Mouse (Mus musculus): ENCODE measurements at regions not wholly inside any gene's neighbourhood (a gene's known extent, or its start where the extent isn't known, plus 50 kb on each side); places are given as distances from the start of the nearest gene placed in this dataset.
"Not testable (repeated sequence)": the region's sequence is repeated elsewhere in the genome, so short reads cannot be mapped to it uniquely, and the experiment has no call there.

DNA sequence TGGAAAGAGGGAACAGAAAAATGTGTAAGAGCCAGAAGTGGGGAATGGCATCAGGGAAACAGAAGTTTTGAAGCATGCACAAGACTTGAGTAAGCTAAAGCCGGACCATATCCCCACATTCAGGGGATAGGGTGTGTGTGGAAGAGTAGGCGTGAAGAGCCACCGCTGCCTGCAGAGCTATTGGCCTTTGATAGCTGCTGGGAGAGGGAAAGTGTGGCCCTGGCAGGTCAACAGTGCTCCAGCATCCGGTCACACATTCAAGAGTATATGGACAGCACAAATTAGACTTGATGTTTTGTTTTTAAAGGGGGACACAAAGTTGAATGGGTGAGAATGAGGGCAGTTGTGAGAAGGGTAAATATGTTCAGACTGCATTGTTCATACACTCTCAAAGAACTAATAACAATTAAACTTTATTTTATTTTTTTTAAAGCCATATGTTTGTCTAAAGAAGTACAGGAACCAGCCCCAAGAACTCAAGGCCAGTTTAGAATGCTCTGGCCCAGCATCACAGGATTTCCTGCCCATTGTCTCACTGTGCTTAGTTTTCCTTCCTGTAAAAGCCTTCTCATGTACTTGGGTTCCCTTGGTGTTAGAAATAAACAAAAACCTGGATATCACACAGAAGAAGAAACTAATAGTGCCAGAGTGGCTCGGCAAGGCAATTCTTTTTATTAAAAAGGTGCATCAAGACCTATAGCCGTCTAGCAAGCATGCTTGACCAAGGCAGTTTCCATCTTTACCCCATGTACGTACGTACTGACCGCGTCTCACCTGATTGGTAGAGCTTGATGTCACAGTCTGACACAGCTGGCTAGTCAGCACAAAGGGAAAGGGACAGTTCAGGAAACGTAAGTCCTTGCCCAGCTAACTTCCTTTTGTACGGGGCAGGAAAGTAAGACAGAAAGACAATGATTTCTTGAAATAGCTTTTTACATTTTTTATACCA, 144.6 kb upstream of the Rbbp6 start:
- Histone ChIP-seq H3K4me2 (ENCODE audit: low read depth) (no peak overlapping the region), H3K9me3 (ENCODE audit: low read length) (no peaks in the 10 kb centered on the region), H3K4me3 (ENCODE audit: low read depth, low read length) (no peak overlapping the region), H3K36me3 (ENCODE audit: insufficient read depth) (no peaks in the 10 kb centered on the region), H3K4me1 (ENCODE audit: insufficient read depth) (no peaks in the 10 kb centered on the region), H3K9ac (no peak overlapping the region), H3K27ac (ENCODE audit: low read depth, low read length) (no peak overlapping the region), H3K27me3 (ENCODE audit: insufficient read depth, low read length) (no peaks in the 10 kb centered on the region)
- DNase-seq (no peak), ATAC-seq (no peak)
- TF ChIP-seq CTCF (IDR thresholded peaks at IDR 0.05; ENCODE audit: low read depth) = no peak
- WGBS = 83% methylated on average over 12 of the region's 12 CpGs

DNA sequence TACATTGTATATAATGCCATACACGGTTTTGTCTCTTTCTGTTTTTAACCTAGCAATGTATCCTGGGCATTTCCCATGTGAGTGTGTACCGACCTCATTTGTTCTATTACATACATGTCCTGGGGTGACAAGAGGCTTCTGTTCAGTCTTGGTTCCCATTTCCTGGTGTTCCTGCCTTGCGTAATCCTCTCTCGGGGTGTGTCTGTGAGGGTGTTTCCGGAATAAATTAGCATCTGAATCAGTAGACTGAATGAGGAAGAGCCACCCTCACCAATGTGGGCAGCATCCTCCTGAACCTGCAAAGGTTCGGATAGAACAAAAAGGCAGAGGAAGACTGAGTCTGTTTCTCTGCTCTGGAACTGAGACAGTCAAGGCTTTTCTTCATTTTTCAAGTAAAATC, 142.1 kb upstream of the Rbbp6 start:
- Histone ChIP-seq H3K4me1 (ENCODE audit: insufficient read depth) (no peaks in the 10 kb centered on the region), H3K4me3 (ENCODE audit: low read depth, low read length) (no peak overlapping the region), H3K27me3 (ENCODE audit: insufficient read depth, low read length) (no peaks in the 10 kb centered on the region), H3K9me3 (ENCODE audit: low read length) (no peaks in the 10 kb centered on the region), H3K9ac (no peak overlapping the region), H3K27ac (ENCODE audit: low read depth, low read length) (no peak overlapping the region), H3K36me3 (ENCODE audit: insufficient read depth) (no peaks in the 10 kb centered on the region), H3K4me2 (ENCODE audit: low read depth) (no peak overlapping the region)
- DNase-seq (no peak), ATAC-seq (no peak)
- TF ChIP-seq CTCF (IDR thresholded peaks at IDR 0.05; ENCODE audit: low read depth) = no peak
- WGBS = 54% methylated on average over 6 of the region's 6 CpGs

DNA sequence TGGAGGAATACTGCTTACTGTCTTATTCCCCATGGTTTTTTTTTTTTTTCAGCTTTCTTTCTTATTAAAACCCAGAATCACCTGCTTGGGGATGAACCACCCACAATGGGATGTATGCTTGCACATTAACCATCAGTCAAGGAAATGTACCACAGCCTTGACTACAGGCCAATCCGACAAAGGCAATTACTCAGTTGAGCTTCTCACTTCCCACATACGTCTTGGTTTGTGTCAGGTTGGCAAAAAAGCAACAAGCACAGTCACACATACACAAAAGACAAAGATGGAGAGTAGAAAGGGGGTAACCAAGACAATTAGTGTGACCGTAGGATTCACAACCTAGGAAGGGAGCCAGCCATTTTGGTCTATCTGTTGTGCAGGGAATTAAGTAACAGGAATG, 126.4 kb upstream of the Rbbp6 start:
- Histone ChIP-seq H3K36me3 (ENCODE audit: insufficient read depth) (no peaks in the 10 kb centered on the region), H3K4me2 (ENCODE audit: low read depth) (no peak overlapping the region), H3K4me3 (ENCODE audit: low read depth, low read length) (no peak overlapping the region), H3K4me1 (ENCODE audit: insufficient read depth) (no peaks in the 10 kb centered on the region), H3K9ac (no peak overlapping the region), H3K9me3 (ENCODE audit: low read length) (no peaks in the 10 kb centered on the region), H3K27me3 (ENCODE audit: insufficient read depth, low read length) (no peaks in the 10 kb centered on the region), H3K27ac (ENCODE audit: low read depth, low read length) (no peak overlapping the region)
- WGBS = 65% methylated on average over 3 of the region's 3 CpGs
- DNase-seq (no peak), ATAC-seq (no peak)
- no peak for TF ChIP-seq CTCF (IDR thresholded peaks at IDR 0.05; ENCODE audit: low read depth)

DNA sequence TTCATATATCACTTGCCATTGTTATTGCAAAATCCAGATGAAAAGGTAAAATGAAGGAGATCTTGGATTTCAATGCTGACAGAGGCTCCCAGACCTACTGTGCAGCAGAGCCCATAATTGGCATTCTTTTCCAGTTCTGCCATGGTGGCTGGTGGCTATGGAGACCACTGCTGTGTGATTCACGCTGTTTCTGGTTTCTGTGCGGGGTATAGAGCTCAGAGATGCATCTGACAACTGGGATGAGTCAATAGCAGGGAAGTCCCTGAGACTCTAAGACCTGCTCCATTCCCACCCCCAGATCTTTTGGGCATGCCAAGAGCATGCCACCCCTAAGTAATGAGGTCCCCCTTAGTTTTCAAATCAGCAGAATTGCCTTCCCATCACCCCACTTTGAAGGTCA, 120.7 kb upstream of the Rbbp6 start:
- H3K4me1 ChIP-seq (ENCODE audit: insufficient read depth) = no peaks in the 10 kb centered on the region
- no peak overlapping the region for H3K4me2 ChIP-seq (ENCODE audit: low read depth)
- no peak overlapping the region for H3K27ac ChIP-seq (ENCODE audit: low read depth, low read length)
- no peak overlapping the region for H3K9ac ChIP-seq
- no peaks in the 10 kb centered on the region for H3K27me3 ChIP-seq (ENCODE audit: insufficient read depth, low read length)
- no peak overlapping the region for H3K4me3 ChIP-seq (ENCODE audit: low read depth, low read length)
- no peaks in the 10 kb centered on the region for H3K9me3 ChIP-seq (ENCODE audit: low read length)
- ATAC-seq = no peak
- 38% methylated on average over 2 of the region's 2 CpGs for WGBS
- H3K36me3 ChIP-seq (ENCODE audit: insufficient read depth) = no peaks in the 10 kb centered on the region
- DNase-seq = no peak
- no peak for TF ChIP-seq CTCF (IDR thresholded peaks at IDR 0.05; ENCODE audit: low read depth)

GRCm38 (mm10) chr7:122847376-122847775, 118.1 kb upstream of the Rbbp6 start:
- no peaks in the 10 kb centered on the region for H3K27me3 ChIP-seq (ENCODE audit: insufficient read depth, low read length)
- ATAC-seq (peak; percentile 86), DNase-seq (peak; percentile 75)
- H3K4me2 ChIP-seq (ENCODE audit: low read depth) = no peak overlapping the region
- H3K36me3 ChIP-seq (ENCODE audit: insufficient read depth) = no peaks in the 10 kb centered on the region
- peak overlapping the region; percentile 52 for H3K27ac ChIP-seq (ENCODE audit: low read depth, low read length)
- no peaks in the 10 kb centered on the region for H3K4me1 ChIP-seq (ENCODE audit: insufficient read depth)
- H3K4me3 ChIP-seq (ENCODE audit: low read depth, low read length) = no peak overlapping the region
- H3K9ac ChIP-seq = no peak overlapping the region
- WGBS = 38% methylated on average over 5 of the region's 5 CpGs
- H3K9me3 ChIP-seq (ENCODE audit: low read length) = no peaks in the 10 kb centered on the region
- no peak for TF ChIP-seq CTCF (IDR thresholded peaks at IDR 0.05; ENCODE audit: low read depth)

GRCm38 (mm10) chr7:122873386-122873785, 92.1 kb upstream of the Rbbp6 start:
- no peaks in the 10 kb centered on the region for H3K27me3 ChIP-seq (ENCODE audit: insufficient read depth, low read length)
- DNase-seq (no peak), ATAC-seq (no peak)
- TF ChIP-seq CTCF (IDR thresholded peaks at IDR 0.05; ENCODE audit: low read depth) = no peak
- H3K4me3 ChIP-seq (ENCODE audit: low read depth, low read length) = no peak overlapping the region
- 30% methylated on average over 2 of the region's 2 CpGs for WGBS
- no peaks in the 10 kb centered on the region for H3K9me3 ChIP-seq (ENCODE audit: low read length)
- H3K4me2 ChIP-seq (ENCODE audit: low read depth) = no peak overlapping the region
- no peaks in the 10 kb centered on the region for H3K36me3 ChIP-seq (ENCODE audit: insufficient read depth)
- H3K9ac ChIP-seq = no peak overlapping the region
- H3K4me1 ChIP-seq (ENCODE audit: insufficient read depth) = no peaks in the 10 kb centered on the region
- no peak overlapping the region for H3K27ac ChIP-seq (ENCODE audit: low read depth, low read length)

DNA sequence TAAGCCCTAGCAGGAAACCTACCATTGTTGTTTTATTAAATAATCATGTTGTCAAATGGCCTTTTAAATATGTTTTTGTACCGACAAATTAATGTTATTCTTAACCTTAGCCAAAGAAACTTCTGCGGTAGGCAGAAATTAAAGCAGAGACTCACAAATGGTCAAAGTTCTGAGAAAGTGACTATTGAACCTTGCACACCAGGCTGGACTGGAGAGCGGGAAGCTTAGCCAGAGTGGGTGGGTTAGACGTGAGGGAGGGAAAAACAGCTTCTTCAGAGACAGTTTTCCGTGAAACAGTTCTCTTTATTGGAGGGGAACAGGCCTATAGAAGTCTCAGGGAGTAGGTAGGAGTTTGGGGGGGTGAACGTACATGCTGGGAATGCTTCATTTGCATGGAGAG, 89.2 kb upstream of the Rbbp6 start:
- no peak overlapping the region for H3K9ac ChIP-seq
- no peak for TF ChIP-seq CTCF (IDR thresholded peaks at IDR 0.05; ENCODE audit: low read depth)
- DNase-seq (no peak), ATAC-seq (no peak)
- H3K4me2 ChIP-seq (ENCODE audit: low read depth) = no peak overlapping the region
- H3K4me1 ChIP-seq (ENCODE audit: insufficient read depth) = no peaks in the 10 kb centered on the region
- H3K27ac ChIP-seq (ENCODE audit: low read depth, low read length) = no peak overlapping the region
- WGBS = 72% methylated on average over 6 of the region's 6 CpGs
- no peak overlapping the region for H3K4me3 ChIP-seq (ENCODE audit: low read depth, low read length)
- H3K36me3 ChIP-seq (ENCODE audit: insufficient read depth) = no peaks in the 10 kb centered on the region
- H3K27me3 ChIP-seq (ENCODE audit: insufficient read depth, low read length) = no peaks in the 10 kb centered on the region
- H3K9me3 ChIP-seq (ENCODE audit: low read length) = no peaks in the 10 kb centered on the region

DNA sequence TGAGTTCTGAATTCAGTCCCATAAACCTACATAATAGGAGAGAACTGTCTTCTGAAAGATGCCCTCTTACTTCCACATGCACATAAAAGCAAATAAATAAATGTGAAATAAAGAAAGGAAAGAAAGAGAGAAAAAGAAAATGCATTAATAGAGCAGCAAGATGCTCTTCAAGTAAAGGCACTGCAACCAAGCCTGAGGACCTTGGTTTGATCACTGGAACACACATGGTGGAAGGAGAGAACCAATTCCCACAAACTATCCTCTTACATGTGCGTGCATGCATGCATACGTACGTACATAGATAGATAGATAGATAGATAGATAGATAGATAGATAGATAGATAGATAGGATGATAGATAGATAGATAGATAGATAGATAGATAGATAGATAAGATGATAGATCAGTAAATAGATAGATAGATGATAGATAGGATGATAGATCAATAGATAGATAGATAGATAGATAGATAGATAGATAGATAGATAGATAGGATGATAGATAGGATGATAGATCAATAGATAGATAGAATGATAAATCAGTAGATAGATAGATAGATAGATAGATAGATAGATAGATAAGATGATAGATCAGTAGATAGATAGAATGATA, 83.5 kb upstream of the Rbbp6 start:
- not testable (repeated sequence) for H3K4me3 ChIP-seq (ENCODE audit: low read depth, low read length); H3K27ac ChIP-seq (ENCODE audit: low read depth, low read length); H3K27me3 ChIP-seq (ENCODE audit: insufficient read depth, low read length); ATAC-seq; H3K4me2 ChIP-seq (ENCODE audit: low read depth); H3K9ac ChIP-seq; DNase-seq; H3K9me3 ChIP-seq (ENCODE audit: low read length); H3K4me1 ChIP-seq (ENCODE audit: insufficient read depth); H3K36me3 ChIP-seq (ENCODE audit: insufficient read depth)
- 93% methylated on average over 3 of the region's 3 CpGs for WGBS
